Comparison of ENCODE assay signal across 13 mouse cellular contexts in the genomic region with DNA sequence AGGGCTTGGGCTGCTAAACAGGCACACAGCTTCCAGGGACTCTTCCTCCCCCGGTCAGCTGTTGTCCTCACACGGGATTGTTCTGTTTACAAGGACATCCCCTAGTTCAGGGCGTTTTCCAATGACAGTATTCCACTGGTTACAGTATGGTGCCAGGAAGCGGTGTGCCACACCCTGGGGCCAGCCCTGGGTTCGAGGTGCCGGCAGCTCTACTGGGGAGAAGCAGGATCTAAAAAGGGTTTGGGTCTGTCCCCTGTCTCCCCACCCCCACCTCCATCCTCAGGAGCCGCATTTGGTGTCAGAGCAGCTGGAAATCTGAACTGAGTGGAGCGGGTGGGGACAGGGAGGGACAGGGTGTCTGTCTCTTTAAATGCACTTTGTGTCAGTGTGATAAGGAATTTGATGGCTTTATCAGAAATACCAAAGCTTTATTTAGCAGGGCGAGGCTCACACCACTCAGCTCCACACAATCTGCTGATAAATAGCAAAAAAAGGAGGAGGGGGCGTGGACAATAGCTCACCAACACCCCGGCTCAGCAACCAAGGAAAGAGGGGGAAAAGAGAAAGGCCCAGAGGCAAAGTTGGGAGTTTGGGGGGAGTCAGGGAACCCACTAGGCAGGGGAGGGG.
DNase-seq lines count a peak whose midpoint lies in the region; ATAC-seq and TF ChIP-seq lines count a peak whose summit lies in the region.
"Had no signal": no experiment of that assay in that cellular context is flagged by ENCODE, and none has a peak within 500 bp of the region (broad histone marks: within the 10 kb centered on the region; RNA-seq: fewer than 3 reads in every experiment).

No protein-coding gene starts in this region.

- no peak for ATAC-seq in midbrain, postnatal 0 days (ENCODE audit: low FRiP score)
- peak; percentile 9; the same call in 1 of the 2 replicates for ATAC-seq in heart, embryonic 14.5 days (ENCODE audit: insufficient number of reproducible peaks, insufficient read depth, low FRiP score, low read depth)
- ATAC-seq in stomach, postnatal 0 days (ENCODE audit: low FRiP score, low TSS enrichment), result 0 out of 2 replicates have a peak, but pooled peaks have one; percentile 15
- ATAC-seq: forebrain, postnatal 0 days; hindbrain, embryonic 16.5 days had no signal

- no peak for TF ChIP-seq EP300 in stomach, postnatal 0 days (optimal IDR thresholded peaks at IDR 0.05)

- peaks cover 70% of the 10 kb centered on the region for H3K4me1 ChIP-seq in midbrain, embryonic 10.5 days
- 0 out of 2 replicates have a peak, but pooled peaks cover 4% of the 10 kb centered on the region for H3K4me1 ChIP-seq in midbrain, postnatal 0 days (ENCODE audit: insufficient read depth, low read length)
- H3K4me1 ChIP-seq in heart, embryonic 14.5 days (ENCODE audit: control insufficient read depth in 2 of 2, insufficient read depth in 2 of 2, low read length in 2 of 2), result peaks cover 71 to 80% of the 10 kb centered on the region in 2 experiments
- peaks cover 12% of the 10 kb centered on the region for H3K4me1 ChIP-seq in lung, adult 2 months (ENCODE audit: control insufficient read depth, insufficient read depth, low read length)
- H3K4me1 ChIP-seq in stomach, postnatal 0 days (replicated peaks; ENCODE audit: control insufficient read depth, insufficient read depth), result peaks cover 4% of the 10 kb centered on the region; the same call in 1 of the 2 replicates

- H3K9ac ChIP-seq in midbrain, postnatal 0 days (replicated peaks; ENCODE audit: low read length, poor library complexity, severe bottlenecking), result no peak overlapping the region
- H3K9ac ChIP-seq in heart, embryonic 14.5 days (ENCODE audit: low read length), result peak overlapping the region; percentile 51
- no peak overlapping the region for H3K9ac ChIP-seq in stomach, postnatal 0 days (ENCODE audit: low read length)
- H3K9ac ChIP-seq: forebrain, postnatal 0 days; limb, embryonic 13.5 days had no signal

- H3K27me3 ChIP-seq in midbrain, embryonic 10.5 days (ENCODE audit: low read depth, poor library complexity, severe bottlenecking), result peaks cover 100% of the 10 kb centered on the region
- H3K27me3 ChIP-seq in midbrain, postnatal 0 days (ENCODE audit: insufficient read depth, low read length), result peaks cover 34% of the 10 kb centered on the region
- no peaks in the 10 kb centered on the region for H3K27me3 ChIP-seq in heart, embryonic 14.5 days (ENCODE audit: control insufficient read depth, insufficient read depth, low read length)
- H3K27me3 ChIP-seq in stomach, postnatal 0 days (ENCODE audit: control insufficient read depth, insufficient read depth, low read length), result no peaks in the 10 kb centered on the region

- peaks cover 2% of the 10 kb centered on the region; the same call in 1 of the 2 replicates for H3K36me3 ChIP-seq in midbrain, embryonic 10.5 days
- H3K36me3 ChIP-seq in midbrain, postnatal 0 days (ENCODE audit: insufficient read depth, low read length), result no peaks in the 10 kb centered on the region
- no peaks in the 10 kb centered on the region for H3K36me3 ChIP-seq in heart, embryonic 14.5 days (ENCODE audit: control insufficient read depth, insufficient read depth, low read length)
- H3K36me3 ChIP-seq in stomach, postnatal 0 days (ENCODE audit: control insufficient read depth, insufficient read depth, low read length), result no peaks in the 10 kb centered on the region
- H3K36me3 ChIP-seq: limb, embryonic 13.5 days had no signal

- no peak for DNase-seq in midbrain, embryonic 10.5 days (ENCODE audit: low spot score)
- no peak for DNase-seq in midbrain, postnatal 0 days (ENCODE audit: low spot score)
- peak; percentile 31 for DNase-seq in lung, adult 2 months
- no peak for DNase-seq in stomach, postnatal 0 days (ENCODE audit: low spot score)
- DNase-seq in layer of hippocampus, adult 9-11 months, result no peak
- DNase-seq in layer of hippocampus, adult 8-10 months (ENCODE audit: low spot score in 2 of 2), result no peak
- no peak for DNase-seq in yolk sac, embryonic 10.5 days (ENCODE audit: low spot score)
- DNase-seq: forebrain, postnatal 0 days; right cerebral cortex, adult 18-20 months; thymus, adult 2 months had no signal

- no peaks in the 10 kb centered on the region for H3K9me3 ChIP-seq in midbrain, embryonic 10.5 days (replicated peaks)
- H3K9me3 ChIP-seq in midbrain, postnatal 0 days (ENCODE audit: low read length), result no peaks in the 10 kb centered on the region
- no peaks in the 10 kb centered on the region for H3K9me3 ChIP-seq in heart, embryonic 14.5 days (ENCODE audit: control insufficient read depth, low read length)
- H3K9me3 ChIP-seq in stomach, postnatal 0 days (ENCODE audit: control insufficient read depth, low read length), result no peaks in the 10 kb centered on the region
- H3K9me3 ChIP-seq: limb, embryonic 13.5 days had no signal

- H3K27ac ChIP-seq in midbrain, embryonic 10.5 days (replicated peaks), result peak overlapping the region; percentile 42; the same call in 1 of the 2 replicates
- H3K27ac ChIP-seq in midbrain, postnatal 0 days (ENCODE audit: low read depth, low read length), result no peak overlapping the region
- H3K27ac ChIP-seq in heart, embryonic 14.5 days (replicated peaks in 1 of 2; ENCODE audit: control insufficient read depth in 1 of 2, insufficient read depth in 1 of 2, low read depth in 2 of 2, low read length in 2 of 2), result peak overlapping the region; percentile 80 to 97
- no peak overlapping the region for H3K27ac ChIP-seq in stomach, postnatal 0 days (replicated peaks)
- H3K27ac ChIP-seq: limb, embryonic 13.5 days had no signal

- H3K4me3 ChIP-seq in midbrain, embryonic 10.5 days, result no peak overlapping the region
- no peak overlapping the region for H3K4me3 ChIP-seq in midbrain, postnatal 0 days (ENCODE audit: low read depth, low read length)
- H3K4me3 ChIP-seq in heart, embryonic 14.5 days (ENCODE audit: control insufficient read depth in 1 of 2, insufficient read depth in 1 of 2, low read depth in 1 of 2, low read length in 2 of 2), result 0 out of 4 replicates have a peak overlapping the region, but pooled peaks of 1 of the 2 experiments have one; percentile 6
- no peak overlapping the region for H3K4me3 ChIP-seq in lung, adult 2 months (replicated peaks; ENCODE audit: extremely low read depth, low read depth, low read length)
- H3K4me3 ChIP-seq in stomach, postnatal 0 days (ENCODE audit: low read depth, low read length), result no peak overlapping the region
- H3K4me3 ChIP-seq: limb, embryonic 13.5 days had no signal

- H3K4me2 ChIP-seq in midbrain, postnatal 0 days (ENCODE audit: low read depth, low read length, poor library complexity, severe bottlenecking), result no peak overlapping the region
- peak overlapping the region; percentile 49 for H3K4me2 ChIP-seq in heart, embryonic 14.5 days (ENCODE audit: low read length)
- no peak overlapping the region for H3K4me2 ChIP-seq in stomach, postnatal 0 days (replicated peaks; ENCODE audit: low read depth)
- H3K4me2 ChIP-seq: limb, embryonic 13.5 days had no signal

- TF ChIP-seq POLR2A in lung, adult 2 months (IDR thresholded peaks at IDR 0.05; ENCODE audit: borderline replicate concordance, extremely low read depth, low read depth, low read length), result no peak

- 54% methylated on average over 11 of the region's 11 CpGs for WGBS in midbrain, embryonic 10.5 days
- 59% methylated on average over 11 of the region's 11 CpGs for WGBS in midbrain, postnatal 0 days
- 9% methylated on average over 11 of the region's 11 CpGs for WGBS in heart, embryonic 14.5 days
- WGBS in lung, adult 2 months, result 56% methylated on average over 11 of the region's 11 CpGs
- 51% methylated on average over 11 of the region's 11 CpGs for WGBS in stomach, postnatal 0 days

- TF ChIP-seq CTCF in midbrain, postnatal 0 days (IDR thresholded peaks at IDR 0.05), result no peak
- TF ChIP-seq CTCF in lung, adult 2 months (IDR thresholded peaks at IDR 0.05; ENCODE audit: insufficient read depth, low read length), result no peak
- TF ChIP-seq CTCF in stomach, postnatal 0 days (IDR thresholded peaks at IDR 0.05; ENCODE audit: low read depth), result no peak

Comparison
In these comparisons a context has a peak if more than half of its experiments do, and no peak if none do; other contexts are left out.
1. H3K27ac ChIP-seq: peak in midbrain, embryonic 10.5 days (single experiment) and heart, embryonic 14.5 days (2 of 2); none in midbrain, postnatal 0 days (single experiment) and stomach, postnatal 0 days (single experiment).